Mouse (Mus musculus): ENCODE data around the gene Tmem39b.
"Not testable (repeated sequence)": the region's sequence is repeated elsewhere in the genome, so short reads cannot be mapped to it uniquely, and the experiment has no call there.

Gene Tmem39b

DNA sequence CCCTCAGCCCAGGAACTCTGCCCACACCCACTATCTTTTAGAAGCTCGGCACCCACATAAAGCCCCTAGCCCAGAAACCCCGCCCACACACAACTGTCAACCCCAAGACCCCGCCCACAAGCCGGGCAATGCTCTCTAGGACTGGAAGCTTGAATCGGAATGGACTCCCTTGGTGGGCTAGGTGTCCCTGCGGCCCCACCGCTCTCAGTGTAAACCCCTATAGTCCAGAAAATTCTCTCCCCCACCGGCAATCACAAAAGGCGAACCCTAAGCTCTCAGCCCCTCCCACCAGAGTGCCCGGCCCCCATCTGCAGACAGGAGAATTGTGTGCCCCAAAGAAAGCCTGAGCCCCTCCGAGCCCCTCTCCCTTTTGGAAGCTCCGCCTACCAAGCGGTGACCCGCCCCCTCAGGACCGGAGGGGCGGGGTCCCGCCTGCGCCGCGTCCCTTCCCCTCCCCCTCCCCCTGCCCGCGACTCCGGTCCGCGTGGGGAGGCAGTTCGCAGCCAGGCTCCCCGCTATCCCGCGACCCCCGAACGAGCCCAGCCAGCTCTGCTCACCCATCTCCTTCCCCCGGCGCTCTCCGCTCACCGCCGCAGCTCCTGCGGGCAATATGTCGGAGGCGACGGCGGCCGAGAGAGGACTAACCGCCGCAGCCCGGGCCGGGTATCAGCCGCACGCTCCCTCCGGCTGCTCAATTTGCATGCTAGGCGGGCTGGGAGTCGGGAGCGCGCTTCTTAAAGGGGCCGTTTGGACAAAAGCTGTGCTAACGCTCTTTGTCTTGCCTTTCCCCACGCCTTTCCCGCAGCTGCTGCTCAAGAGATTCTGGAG is at the start of gene Tmem39b:
Gene Tmem39b, minus strand, starts transcription at position 681 of the 828 bp plus-strand sequence.
- peak; percentile 87 for DNase-seq (ENCODE audit: low read depth)

DNA sequence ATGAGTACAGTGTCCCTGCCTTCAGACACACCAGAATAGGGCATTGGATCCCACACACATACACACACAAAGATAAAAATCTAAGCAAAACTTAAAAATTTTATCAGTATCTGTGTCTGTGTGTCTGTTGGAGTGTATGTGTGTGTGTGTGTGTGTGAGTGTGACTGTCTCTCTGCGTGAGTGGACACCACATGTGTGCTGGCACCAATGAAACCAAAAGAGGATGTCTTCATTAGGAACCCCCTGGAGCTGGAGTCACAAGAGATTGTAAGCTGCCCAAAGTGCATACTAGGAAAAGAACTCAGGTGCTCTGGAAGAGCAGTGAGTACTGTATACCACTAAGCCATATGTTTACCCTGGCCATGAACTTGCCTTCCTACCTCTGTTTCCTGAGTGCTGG is 49.5 kb upstream of the Tmem39b start:
- no peak for DNase-seq (ENCODE audit: low read depth)

DNA sequence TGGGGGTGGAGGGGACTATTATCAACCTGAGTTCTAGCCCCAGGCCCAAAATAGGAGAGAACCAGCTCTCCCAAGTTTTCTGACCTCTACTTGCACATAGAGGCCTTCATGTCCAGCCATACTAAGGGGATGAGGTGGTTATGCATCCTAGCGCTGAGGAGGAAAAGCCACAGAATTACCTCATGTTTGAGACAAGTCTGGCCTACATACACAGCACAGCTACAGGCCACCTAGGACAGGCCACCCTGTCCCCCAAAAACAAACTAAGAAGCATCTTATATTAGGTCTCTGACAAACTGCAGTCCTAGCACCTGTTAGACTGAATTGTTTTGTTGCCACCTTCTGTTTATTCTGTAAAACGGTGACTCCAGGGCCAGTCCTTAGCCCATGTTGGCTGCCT is 46.9 kb upstream of the Tmem39b start:
- DNase-seq (ENCODE audit: low read depth), result no peak

DNA sequence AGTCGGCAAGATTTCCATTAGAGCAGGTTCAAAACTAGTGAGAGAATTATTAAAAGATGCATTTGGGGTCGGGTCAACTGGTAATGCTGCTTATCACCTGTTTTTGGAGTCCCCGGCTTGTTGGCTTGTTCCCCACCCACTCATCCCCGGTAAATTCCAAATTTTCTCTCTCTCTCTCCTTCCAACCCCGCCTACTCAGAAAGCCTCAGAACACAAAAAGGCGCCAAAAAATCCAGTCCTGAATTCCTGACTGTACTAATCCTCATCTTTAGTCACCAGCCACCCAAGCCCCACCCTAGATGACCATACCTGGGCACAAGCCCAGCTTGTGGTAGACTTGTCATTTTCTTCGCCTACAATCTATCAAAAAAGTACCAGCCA is 46.4 kb upstream of the Tmem39b start:
- DNase-seq (ENCODE audit: low read depth), result no peak

DNA sequence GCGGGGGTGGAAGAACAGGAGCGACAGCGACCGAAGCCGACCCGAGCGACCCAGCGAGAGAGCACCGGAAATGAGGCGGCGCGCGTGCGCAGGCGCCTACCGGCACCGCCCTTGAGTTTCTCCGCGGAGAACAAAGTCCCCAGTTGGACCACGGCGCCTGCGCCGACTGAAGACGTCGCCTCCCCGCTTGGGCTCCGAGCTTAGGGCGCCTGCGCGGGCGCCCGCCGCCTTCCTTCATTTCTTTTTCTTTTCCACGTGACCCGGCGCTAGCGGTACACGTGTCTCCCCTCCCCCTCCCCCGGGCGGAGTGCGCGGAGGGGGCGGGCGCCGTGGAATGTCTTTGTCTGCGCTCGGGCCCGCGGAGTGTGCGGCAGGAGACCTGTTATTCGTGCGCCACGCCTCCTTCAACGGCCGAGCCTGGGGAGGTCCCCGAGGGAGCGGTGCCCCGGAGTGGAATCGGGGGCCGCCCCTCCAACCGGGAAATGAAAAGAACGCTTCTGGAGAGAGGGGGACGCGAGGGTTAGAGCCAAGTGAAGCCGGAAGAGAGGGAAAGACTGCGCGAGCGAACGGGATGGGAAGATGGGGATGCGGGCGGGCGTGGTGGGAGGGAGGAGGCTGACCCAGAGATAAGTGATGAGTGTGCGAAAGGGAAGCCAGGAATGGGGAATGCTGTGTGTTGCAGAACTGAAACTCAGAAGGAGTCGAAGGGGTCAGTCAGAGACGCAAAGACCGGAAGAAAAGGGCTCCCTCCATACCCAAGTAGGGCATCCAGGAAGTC is 45.8 kb upstream of the Tmem39b start, which contains the start of gene Khdrbs1:
Gene Khdrbs1, minus strand, starts transcription at position 72 of the 778 bp plus-strand sequence.
- peak; percentile 99 for DNase-seq (ENCODE audit: low read depth)

DNA sequence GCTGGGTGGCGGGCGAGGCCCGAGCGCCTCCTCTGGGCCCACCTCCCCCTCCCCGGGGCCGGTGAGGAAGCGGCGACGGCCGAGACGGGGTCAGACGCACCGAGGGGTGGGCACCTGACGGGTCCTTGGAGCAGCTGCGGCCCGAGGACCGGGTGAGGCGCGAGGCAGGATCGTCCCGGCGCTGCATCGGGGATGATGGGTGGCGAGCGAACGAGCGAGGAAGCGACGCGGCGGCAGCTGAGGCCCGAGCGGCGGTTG is 45.3 kb upstream of the Tmem39b start:
- DNase-seq (ENCODE audit: low read depth), result no peak

DNA sequence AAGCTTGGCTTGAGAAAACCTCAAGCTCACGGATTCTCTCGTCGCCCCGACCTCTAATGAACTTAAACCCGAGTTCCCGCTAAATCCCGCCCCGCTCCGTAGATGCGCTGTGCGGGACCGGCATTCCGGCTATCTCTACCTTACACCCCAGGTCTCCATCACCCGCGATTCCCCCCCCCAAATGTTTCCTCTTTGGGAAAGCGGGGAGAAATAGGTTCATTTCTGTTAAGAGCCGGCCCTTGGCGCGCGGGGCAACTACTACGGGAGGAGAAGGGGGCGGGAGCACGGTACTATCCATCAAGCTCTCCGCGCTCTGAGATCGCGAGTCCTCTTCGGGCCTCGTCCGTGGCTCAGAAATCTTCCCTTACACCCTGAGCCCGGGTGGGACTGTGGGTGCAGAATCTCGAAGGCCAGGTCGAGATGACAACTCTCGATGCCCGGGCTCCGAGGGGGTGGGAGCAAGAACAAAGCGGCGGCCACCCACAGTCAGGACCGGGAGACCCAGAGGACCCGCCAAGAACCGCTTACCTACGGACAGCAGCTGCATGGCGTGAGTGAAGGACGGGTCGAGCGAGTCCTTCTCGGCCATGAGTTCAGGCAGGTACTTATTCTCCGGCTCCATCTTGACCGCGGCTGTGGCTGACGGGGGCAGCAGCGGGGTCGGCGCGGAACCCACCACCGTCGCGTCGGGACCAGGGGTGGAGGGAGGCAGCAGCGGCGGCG is 44.8 kb upstream of the Tmem39b start:
- peak; percentile 59 for DNase-seq (ENCODE audit: low read depth)

DNA sequence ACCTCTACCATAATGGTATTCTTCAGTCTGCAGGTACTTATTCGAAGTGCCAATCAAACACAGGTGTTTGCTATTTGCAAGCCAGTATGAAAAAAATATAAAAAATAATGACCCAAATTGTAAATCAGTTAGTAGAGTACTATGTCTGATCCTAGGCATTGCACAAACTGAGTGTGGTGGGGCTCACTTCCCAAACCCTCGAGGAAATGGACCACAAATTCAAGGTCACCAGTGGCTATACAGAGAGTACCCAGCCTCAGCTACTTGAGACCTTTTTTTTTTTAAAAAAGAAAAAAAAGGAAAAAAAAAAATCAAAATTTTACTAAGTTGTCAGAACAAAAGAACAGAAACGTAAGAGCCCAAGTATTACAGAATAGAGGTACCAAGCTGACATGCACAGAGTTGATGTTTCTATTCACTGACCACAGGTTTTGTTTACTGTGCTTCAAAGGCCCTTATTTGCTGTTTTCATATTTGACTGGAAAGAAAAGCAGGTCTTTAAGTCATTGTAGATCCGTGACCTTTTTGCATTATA is 42.5 kb upstream of the Tmem39b start:
- no peak for DNase-seq (ENCODE audit: low read depth)

DNA sequence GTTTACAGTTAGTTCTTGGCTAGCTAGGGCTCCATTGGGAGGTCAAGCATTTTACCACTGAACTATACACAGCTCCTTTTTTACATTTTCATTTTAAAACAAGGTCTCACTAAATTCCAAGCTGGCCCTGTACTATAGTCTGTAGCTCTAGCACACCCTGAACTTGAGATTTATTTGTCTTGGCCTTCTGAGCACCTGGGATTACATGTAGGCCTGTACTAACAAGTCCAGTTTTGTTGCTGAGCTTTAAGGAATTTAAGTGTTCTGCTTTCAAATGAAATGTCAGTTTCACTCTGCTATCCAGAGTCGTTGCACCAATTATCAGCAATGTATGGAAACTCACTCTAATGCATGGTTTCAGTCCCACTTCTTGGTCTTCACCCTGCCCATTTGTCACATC is 39.5 kb upstream of the Tmem39b start:
- no peak for DNase-seq (ENCODE audit: low read depth)

DNA sequence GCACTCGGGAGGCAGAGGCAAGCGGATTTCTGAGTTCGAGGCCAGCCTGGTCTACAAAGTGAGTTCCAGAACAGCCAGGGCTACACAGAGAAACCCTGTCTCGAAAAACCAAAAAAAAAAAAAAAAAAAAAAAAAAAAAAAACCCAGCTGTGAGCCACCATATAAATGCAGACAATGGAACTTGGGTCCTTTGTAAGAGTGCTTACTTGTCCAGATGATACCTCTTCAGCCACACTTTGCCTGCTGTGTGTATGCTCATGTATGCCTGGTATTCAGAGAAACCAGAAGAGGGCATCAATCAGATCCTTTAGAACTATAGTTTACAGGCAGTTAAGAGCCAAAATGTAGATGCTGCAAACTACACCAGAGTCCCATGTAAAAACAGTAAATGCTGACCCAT is 38.8 kb upstream of the Tmem39b start:
- DNase-seq (ENCODE audit: low read depth), result not testable (repeated sequence)

DNA sequence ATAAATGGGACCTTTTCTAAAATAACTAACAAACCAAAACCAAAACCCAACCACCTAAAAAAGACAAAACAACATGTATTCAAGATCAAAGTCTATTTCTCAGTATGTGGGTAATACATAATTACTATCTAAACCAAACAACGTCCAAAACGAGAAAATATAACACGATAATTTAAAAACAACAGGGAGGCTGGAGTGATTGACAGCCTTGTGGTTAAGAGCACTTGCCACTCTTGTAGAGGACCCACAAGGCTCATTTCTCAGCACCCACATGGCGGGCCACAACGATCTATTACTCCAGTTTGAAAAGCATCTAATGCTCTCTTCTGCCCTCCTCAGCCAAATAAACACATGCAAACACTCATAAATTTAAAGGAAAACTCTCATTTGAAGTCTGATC is 34.8 kb upstream of the Tmem39b start:
- peak; percentile 33 for DNase-seq (ENCODE audit: low read depth)

DNA sequence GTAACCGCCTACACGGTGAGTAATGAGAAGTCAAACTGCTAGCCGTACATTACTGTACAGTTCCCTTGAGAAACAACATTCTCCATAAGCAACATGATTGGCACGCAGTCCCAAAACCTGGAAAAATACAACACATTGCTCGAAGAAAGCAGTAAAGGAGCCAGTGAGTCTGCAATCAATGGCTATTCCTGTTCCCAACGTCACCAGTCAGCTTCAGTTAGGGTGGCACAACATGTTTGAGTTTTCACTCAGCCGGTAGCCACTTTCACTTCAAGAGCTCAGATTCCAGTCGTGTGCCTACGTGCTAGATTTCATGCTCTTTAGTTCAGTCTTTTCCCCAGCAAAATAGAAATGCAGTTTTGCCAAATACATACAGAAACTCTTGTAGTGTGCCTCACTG is 19.7 kb upstream of the Tmem39b start:
- DNase-seq (ENCODE audit: low read depth), result no peak

DNA sequence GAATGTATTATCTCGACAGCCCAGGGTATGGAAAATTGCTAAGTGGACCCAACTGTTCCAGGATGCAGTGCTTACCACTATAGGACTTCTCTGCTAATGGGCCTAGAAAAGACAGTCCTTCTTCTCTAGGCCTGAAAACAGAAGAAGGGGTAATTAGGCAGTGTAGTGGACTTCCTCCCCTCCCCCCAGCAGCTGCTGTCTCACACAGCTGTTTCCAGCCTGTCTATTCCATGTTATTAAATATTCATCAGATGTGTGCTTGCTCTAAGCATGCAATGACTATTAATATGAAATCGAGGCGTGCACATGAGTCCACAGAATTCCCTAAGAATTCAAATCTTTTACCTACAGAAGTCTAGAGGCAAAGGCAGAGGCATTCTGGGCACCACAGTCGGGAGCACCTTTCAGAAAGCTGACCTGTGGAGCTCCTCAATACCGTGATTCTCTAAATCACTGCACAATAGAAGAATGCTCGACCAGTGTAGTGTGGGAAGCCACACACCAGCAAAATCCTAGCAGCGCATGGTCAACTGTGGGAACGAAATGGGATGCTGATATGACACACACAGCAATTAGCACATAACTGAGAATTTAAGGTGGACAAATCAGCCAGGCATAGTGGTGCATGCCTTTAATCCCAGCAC is 13.0 kb upstream of the Tmem39b start:
- no peak for DNase-seq (ENCODE audit: low read depth)

DNA sequence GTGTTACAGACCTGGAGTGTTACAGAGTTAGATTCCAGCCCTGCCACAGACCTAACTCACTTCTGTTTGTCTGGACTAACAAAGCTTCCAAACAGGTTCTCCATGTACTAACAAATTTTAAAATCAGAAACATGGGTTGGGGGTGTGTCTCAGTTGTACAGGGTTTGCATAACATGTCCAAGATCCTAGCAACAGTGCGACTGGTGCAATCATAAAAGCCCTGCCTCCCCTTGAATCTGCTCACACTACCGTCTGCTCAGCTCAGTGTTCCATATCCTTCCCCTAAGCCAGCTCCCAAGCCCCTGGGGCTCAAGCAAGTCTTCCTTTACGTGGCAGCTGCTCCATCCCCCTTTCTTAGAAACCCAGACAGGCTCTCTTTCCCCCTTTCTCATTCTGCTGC is 10.1 kb upstream of the Tmem39b start:
- no peak for DNase-seq (ENCODE audit: low read depth)

DNA sequence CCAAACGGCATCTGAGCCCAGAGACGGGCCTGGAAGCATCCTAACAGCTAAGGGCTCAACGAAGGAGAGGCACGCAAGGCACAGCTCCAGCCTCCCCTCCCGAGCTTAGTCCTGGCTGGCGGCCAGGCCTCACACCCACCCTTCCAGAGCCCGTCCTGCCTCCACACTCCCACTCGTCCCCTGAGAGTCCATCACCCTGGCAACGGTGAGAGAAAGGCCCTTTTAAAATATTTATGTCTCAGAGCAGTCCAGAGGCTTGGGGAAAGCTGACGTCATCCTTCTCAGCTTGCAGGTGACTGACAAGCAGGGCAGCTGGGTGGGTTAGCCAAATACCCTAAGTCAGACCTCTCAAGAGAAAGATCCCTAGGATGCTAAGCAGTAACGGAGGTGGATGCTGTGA is 5.8 kb upstream of the Tmem39b start:
- DNase-seq (ENCODE audit: low read depth), result no peak

DNA sequence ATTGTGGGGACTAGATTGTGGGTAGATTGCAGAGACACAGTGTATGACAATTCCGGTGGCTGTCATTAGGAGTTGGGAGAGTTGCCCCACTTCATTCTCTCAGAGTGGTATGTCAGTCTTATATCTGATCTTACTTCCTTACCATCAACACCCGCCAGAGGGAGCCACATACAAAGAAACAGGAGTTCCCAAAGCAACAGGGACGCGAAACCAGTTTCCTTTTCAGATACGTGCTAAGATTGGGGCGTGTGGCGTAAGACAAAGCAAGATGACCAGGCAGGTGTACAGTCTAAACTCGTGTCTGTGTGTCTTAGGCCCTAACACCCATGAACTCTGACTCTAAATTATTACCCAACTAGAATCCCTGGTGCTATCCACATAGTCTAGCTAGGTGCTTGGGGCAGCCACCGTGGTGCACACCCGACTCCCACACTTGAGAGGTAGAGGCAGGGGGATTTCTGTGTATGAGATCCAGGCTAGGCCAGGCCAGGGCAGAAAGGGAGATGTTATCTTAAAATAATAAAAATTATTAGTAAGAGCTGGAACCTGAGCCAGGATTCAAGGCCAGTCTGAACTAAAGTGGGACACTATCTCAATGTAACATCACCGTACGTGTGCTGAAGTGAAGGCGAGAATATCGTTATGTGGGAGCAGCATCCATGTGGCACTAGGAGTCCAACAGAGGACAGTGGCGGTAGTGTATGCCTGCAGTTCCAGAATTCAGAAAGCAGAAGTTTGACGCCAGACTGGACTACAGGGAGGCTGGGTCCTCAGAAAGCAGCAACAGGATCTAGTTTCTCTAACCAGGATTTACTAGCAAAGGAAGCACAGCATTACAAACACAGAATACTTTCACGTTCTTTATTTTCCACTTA is 5.1 kb upstream of the Tmem39b start:
- peak; percentile 93 for DNase-seq (ENCODE audit: low read depth)

DNA sequence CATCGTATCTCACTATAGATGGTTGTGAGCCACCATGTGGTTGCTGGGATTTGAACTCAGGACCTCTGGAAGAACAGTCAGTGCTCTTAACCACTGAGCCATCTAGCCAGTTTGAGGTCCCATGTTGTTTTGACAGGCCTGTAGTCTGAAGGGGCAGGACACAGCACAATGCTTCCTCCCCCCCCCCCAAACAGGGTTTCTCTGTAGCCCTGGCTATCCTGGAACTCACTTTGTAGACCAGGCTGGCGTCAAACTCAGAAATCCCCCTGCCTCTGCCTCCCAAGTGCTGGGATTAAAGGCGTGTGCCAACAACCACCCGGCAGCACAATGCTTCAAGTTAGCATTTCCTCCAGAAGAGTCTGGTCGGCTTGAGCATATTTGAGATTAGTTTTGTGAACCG is 4.0 kb upstream of the Tmem39b start:
- not testable (repeated sequence) for DNase-seq (ENCODE audit: low read depth)

DNA sequence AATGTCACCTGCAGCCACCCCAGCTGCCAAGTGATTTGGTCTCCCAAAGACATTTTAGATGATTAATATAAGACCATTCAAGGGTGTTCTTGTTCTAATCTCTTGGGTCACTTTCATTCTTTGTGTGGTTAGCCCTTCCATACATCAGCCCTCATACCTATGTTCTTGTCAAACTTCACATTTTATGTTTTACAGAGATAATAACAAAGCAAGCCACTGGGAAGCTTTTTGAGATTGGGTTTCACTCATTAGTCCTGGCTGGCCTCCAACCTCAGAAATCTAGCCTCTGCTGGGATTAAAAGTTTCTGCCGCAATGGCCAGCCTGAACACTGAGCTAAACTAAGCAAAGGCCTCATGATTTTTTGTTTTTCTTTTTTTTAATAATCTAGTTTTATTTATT is 3.6 kb upstream of the Tmem39b start:
- DNase-seq (ENCODE audit: low read depth), result no peak

DNA sequence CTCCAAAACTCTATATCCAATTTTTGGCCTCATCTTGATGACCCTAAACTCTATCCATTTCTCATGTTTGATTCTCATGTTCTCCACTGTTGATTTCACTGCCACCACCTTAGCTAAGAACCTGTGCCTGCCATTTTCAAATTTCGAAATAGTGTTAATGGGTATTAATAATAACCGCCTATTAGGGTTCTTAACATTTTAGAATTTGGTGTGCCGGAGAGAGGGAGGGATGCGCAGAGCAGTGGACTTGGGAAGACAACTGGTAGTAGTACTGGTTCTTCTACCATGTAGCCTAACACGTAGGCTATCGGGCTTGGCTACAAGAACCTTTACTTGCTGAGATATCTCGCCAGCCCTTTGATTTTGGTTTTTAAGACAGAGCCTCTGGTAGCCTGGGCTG is 553 bp upstream of the Tmem39b start:
- DNase-seq (ENCODE audit: low read depth), result no peak

DNA sequence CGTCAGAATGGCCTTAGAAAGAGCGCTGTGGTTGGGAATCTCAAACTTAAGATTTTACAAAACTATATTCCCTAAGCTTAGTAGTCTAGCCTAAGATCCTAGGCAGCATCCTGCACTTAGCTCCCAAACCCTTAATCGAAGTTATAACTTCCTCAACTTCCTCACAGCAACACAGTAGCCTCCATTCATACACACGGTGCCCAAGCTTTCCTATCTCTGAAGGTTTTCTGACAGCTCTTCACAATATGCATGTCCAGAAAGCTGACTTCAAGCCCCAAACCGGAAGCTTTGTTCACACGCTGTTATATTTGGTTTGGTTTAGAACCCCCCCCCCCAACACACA is 852 bp downstream of the Tmem39b start:
- no peak for DNase-seq (ENCODE audit: low read depth)

DNA sequence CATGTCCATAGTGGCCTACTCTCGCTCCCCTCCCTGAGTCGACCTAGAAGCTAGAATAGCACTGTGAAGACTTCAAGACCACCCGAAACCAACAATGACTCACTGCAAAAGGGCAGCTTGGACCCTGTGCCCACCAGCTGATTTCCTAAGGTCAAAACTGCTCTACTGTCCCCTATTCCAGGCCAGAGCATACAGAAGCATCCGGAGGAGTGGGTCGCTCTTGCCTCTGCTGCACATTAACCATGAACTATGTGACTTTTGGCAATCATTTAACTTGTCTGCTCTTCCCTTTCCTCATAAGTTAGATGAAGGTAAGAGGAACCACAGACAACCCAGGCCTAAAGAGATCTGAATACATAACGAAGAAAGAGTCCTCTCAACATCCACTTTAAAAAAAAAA is 12.1 kb downstream of the Tmem39b start:
- DNase-seq (ENCODE audit: low read depth), result no peak
